Mouse (Mus musculus) heart, postnatal 0 days (tissue): ENCODE measurements around the gene Palld. TPM values are rescaled to one million over a fixed set of nuclear protein-coding genes. Genes with fewer than 3 reads are reported as not detected.

Experiments used
- ATAC-seq: fragments of 200-750 bp; cut with Nextera tagmentation; 2 replicates; pipeline ENCODE4 v1.8.0; 2017; ENCODE audit warnings: low read depth, moderate number of reproducible peaks, moderate library complexity; ENCODE audit not compliant: insufficient read depth
- DNase-seq: peaks from one replicate; pipeline ENCODE4 v3.0.0-alpha.2; 2016; ENCODE audit warnings: low spot score
- H3K27ac ChIP-seq: fragments of 300-500 bp; sonication (generic); 2 replicates; pipeline ENCODE4 v1.5.1; 2014; ENCODE audit warnings: low read depth, mild to moderate bottlenecking
- H3K27me3 ChIP-seq: fragments of 300-500 bp; sonication (generic); 2 replicates; pipeline ENCODE4 v1.6.1; 2014; ENCODE audit warnings: low read length, mixed read lengths; ENCODE audit not compliant: control insufficient read depth, insufficient read depth
- H3K36me3 ChIP-seq: fragments of 300-500 bp; sonication (generic); replicated peaks from 2 replicates; pipeline ENCODE4 v1.6.1; 2014; ENCODE audit warnings: low read length, mixed read lengths; ENCODE audit not compliant: control insufficient read depth, insufficient read depth
- H3K4me1 ChIP-seq: fragments of 300-500 bp; sonication (generic); 2 replicates; pipeline ENCODE4 v1.6.1; 2014; ENCODE audit warnings: antibody characterized with exemption; ENCODE audit not compliant: control insufficient read depth, insufficient read depth
- H3K4me2 ChIP-seq: fragments of 300-500 bp; sonication (generic); 2 replicates; pipeline ENCODE4 v1.6.1; 2014; ENCODE audit warnings: low read depth, mild to moderate bottlenecking, low read length, moderate library complexity
- H3K4me3 ChIP-seq: fragments of 300-500 bp; sonication (generic); 2 replicates; pipeline ENCODE4 v1.5.1; 2014; ENCODE audit warnings: low read depth, low read length
- H3K9ac ChIP-seq: fragments of 300-500 bp; sonication (generic); replicated peaks from 2 replicates; pipeline ENCODE4 v1.6.1; 2014; ENCODE audit warnings: low read depth, low read length, mixed read lengths
- H3K9me3 ChIP-seq: fragments of 300-500 bp; sonication (generic); replicated peaks from 2 replicates; pipeline ENCODE4 v1.6.1; 2016; ENCODE audit warnings: low read length; ENCODE audit not compliant: control insufficient read depth
- CTCF ChIP-seq: IDR thresholded peaks from 2 replicates; pipeline ENCODE4 v1.5.1; 2016; ENCODE audit warnings: antibody characterized with exemption, control low read depth, low read depth
- EP300 ChIP-seq: IDR thresholded peaks from 2 replicates; pipeline ENCODE4 v1.6.1; 2016; ENCODE audit warnings: antibody characterized with exemption, low read depth
- WGBS: fragments of 180-500 bp; shearing (Covaris S2); extraction: QIAGEN DNeasy Blood & Tissue Kit; methylation state at CpG from one replicate; pipeline ENCODE4 v1.1.7; 2014; 5-methylcytosine and 5-hydroxymethylcytosine counted together
- polyA plus RNA-seq: library from polyadenylated mRNA; unstranded; fragments of >200 nt; fragmentation: Nextera tagmentation; extraction: Ambion mirVana; gene quantifications from 2 replicates; pipeline ENCODE4 v1.2.1, GENCODE M21; 2015
- total RNA-seq: library from RNA; depleted of rRNA; stranded (reverse); fragments of >200 nt; gene quantifications from 2 replicates; pipeline ENCODE4 v1.2.3, GENCODE M21; 2014; ENCODE audit warnings: low replicate concordance

Palld gene
- total and polyA plus RNA-seq, 2 experiments from 2014 or later: 103 to 127 TPM

- Histone ChIP-seq H3K9ac (no peak overlapping the region), H3K27ac (no peak overlapping the region), H3K4me3 (no peak overlapping the region), H3K27me3 (no peaks in the 10 kb centered on the region), H3K4me2 (no peak overlapping the region), H3K4me1 (no peaks in the 10 kb centered on the region), H3K9me3 (no peaks in the 10 kb centered on the region), H3K36me3 (no peaks in the 10 kb centered on the region)
- DNase-seq (no peak), ATAC-seq (no peak)
- TF ChIP-seq EP300: no peak
- no peak for TF ChIP-seq CTCF
- WGBS: 78% methylated on average over 14 of the region's 14 CpGs
Observed at GRCm38 (mm10) chr8:61480260-61480967, 422.1 kb downstream of the Palld start.

GRCm38 (mm10) chr8:61479506-61480214, 422.8 kb downstream of the Palld start:
- Histone ChIP-seq H3K27me3 (no peaks in the 10 kb centered on the region), H3K9me3 (no peaks in the 10 kb centered on the region), H3K27ac (no peak overlapping the region), H3K36me3 (no peaks in the 10 kb centered on the region), H3K4me3 (no peak overlapping the region), H3K4me2 (no peak overlapping the region), H3K9ac (no peak overlapping the region), H3K4me1 (no peaks in the 10 kb centered on the region)
- 48% methylated on average over 11 of the region's 11 CpGs for WGBS
- DNase-seq (peak; percentile 35), ATAC-seq (peak; percentile 57)
- TF ChIP-seq CTCF: peak; percentile 62
- no peak for TF ChIP-seq EP300

- Histone ChIP-seq H3K27me3 (no peaks in the 10 kb centered on the region), H3K27ac (no peak overlapping the region), H3K9me3 (no peaks in the 10 kb centered on the region), H3K4me1 (no peaks in the 10 kb centered on the region), H3K9ac (no peak overlapping the region), H3K36me3 (no peaks in the 10 kb centered on the region), H3K4me3 (no peak overlapping the region), H3K4me2 (no peak overlapping the region)
- no peak for TF ChIP-seq CTCF
- TF ChIP-seq EP300: no peak
- 69% methylated on average over 8 of the region's 8 CpGs for WGBS
- DNase-seq: no peak
- no peak for ATAC-seq
Observed at GRCm38 (mm10) chr8:61478793-61479192, 423.7 kb downstream of the Palld start.

DNA sequence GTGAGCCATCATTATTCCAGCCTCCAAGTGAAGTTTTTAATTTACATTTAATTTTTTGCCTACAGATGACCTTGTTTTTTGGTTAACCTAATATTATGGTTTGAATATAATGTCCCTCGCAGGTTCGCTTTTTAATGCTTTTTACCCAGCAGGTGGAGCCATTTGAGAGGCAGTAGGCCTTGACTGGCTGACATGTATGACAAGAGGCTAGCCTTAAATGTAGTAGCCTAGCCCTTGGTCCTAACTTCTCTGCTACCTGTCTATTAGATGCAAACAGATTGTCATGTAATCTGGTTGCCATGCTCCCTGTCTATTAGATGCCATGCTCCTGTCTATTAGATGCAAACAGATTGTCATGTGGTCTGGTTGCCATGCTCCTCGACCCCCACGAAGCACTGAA, 424.3 kb downstream of the Palld start:
- TF ChIP-seq CTCF: no peak
- TF ChIP-seq EP300: no peak
- WGBS: 86% methylated on average over 4 of the region's 4 CpGs
- no peaks in the 10 kb centered on the region for H3K27me3 ChIP-seq
- H3K27ac ChIP-seq: no peak overlapping the region
- no peak overlapping the region for H3K4me2 ChIP-seq
- H3K4me1 ChIP-seq: no peaks in the 10 kb centered on the region
- no peak overlapping the region for H3K9ac ChIP-seq
- no peaks in the 10 kb centered on the region for H3K36me3 ChIP-seq
- ATAC-seq (no peak), DNase-seq (no peak)
- no peak overlapping the region for H3K4me3 ChIP-seq
- H3K9me3 ChIP-seq: no peaks in the 10 kb centered on the region

GRCm38 (mm10) chr8:61476160-61476559, 426.3 kb downstream of the Palld start:
- H3K4me2 ChIP-seq: no peak overlapping the region
- no peak overlapping the region for H3K9ac ChIP-seq
- H3K4me1 ChIP-seq: no peaks in the 10 kb centered on the region
- H3K27me3 ChIP-seq: no peaks in the 10 kb centered on the region
- 86% methylated on average over 9 of the region's 9 CpGs for WGBS
- ATAC-seq: no peak
- DNase-seq: no peak
- H3K9me3 ChIP-seq: no peaks in the 10 kb centered on the region
- no peak overlapping the region for H3K4me3 ChIP-seq
- no peaks in the 10 kb centered on the region for H3K36me3 ChIP-seq
- TF ChIP-seq EP300 (no peak), CTCF (no peak)
- no peak overlapping the region for H3K27ac ChIP-seq
